Mouse (Mus musculus) frontal cortex, adult (tissue): Measurements from ENCODE around the gene Igfn1.

ENCODE experiments used
- ATAC-seq: cut with Nextera tagmentation; 2 replicates; pipeline ENCODE4 v1.9.2; 2017; ENCODE audit warnings: mild to moderate bottlenecking, moderate library complexity, mixed read lengths; ENCODE audit not compliant: low TSS enrichment

The Igfn1 gene

DNA sequence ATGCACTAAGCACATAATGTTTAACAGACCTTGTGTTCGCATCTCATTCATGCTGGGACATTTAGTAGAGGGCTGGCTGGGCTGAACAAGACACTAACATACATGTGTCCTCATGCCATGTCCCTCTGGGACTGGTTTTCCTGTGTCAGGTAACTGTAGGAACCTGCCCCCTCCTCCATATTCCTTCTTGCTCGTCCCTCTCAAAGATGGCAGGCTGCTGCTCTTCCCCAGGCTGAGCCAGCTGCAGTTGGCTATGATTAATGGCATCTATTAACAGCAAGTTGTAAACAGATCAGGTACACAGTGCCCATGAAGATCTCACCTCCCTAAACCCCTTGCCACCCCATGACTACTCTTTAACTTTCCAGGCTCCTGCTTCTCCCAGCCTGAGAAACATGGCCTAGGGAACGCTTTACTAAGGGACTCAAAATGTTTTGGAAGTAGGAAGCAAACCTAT is at the start of gene Igfn1:
Gene Igfn1 (minus strand): TSS at position 51 of the 457 bp plus-strand sequence.
- ATAC-seq, result no peak

GRCm38 (mm10) chr1:136055771-136056170 is 49.6 kb upstream of the Igfn1 start:
- ATAC-seq, result peak; percentile 81

DNA sequence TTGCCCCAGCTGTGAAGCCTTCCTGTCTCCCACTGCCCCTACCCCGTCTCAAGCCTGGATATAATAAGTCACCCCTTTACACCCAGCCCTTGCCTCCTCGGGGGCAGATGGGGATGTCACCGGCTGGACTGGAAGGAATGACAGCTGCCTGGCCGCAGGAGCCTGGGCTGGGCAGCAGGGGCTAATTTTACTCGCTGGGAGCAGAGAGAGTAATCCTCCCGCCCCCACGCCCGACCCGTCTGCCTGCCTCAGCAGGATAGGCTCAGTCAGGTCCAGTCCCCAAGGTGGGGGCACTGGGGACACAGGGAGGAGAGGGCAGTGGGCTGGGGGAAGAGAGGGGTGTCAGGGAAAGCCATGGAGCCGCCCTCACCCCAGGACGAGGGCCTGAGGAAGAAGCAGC is 46.4 kb upstream of the Igfn1 start, which contains the start of gene Cacna1s:
Gene Cacna1s (plus strand): TSS at position 204 of the 400 bp plus-strand sequence.
- ATAC-seq, result no peak

DNA sequence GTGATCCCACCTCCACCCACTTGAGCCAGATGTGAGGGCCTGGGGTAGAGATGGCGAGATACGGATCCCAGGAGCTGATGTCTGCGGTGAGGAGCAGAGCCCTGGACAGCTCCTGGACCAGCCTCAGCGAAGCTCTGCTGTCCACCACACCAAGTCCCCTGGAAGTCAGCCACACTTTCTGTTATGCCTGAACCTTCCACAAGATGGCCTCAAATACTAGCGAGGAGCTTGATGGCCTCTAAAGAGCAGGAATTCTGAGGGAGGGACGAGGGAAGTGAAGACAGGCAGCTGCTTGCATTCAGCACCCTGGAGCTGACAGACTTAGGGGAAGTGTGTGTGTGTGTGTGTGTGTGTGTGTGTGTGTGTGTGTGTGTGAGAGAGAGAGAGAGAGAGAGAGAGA is 45.3 kb upstream of the Igfn1 start:
- ATAC-seq, result peak; percentile 25

- ATAC-seq, result peak; percentile 5; the same call in 1 of the 2 replicates
Observed at GRCm38 (mm10) chr1:136051013-136051315, 44.8 kb upstream of the Igfn1 start.

- ATAC-seq, result peak; percentile 31; the same call in 1 of the 2 replicates
Observed at GRCm38 (mm10) chr1:136050312-136051012, 44.3 kb upstream of the Igfn1 start, which contains the start of gene Ascl5. Ascl5 (plus strand) TSS chr1:136050804.

DNA sequence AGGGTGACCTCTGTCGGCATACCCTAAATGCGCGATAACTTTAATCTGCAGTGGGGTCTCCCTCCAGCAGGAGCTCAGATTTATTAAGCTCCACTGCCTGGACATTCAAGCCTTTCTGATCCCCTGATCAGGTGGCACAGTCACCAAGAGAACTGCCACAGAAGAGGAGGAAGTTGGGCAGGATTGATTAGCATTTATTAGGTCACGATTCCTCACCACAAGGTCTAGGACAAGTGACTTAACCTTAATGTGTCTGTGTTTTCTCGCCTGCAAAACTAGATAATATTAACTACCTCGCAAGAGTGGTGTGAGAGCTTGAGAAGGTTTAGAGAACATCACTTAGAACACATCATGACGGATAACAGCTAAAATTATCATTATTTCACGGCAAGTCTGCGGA is 41.8 kb upstream of the Igfn1 start:
- ATAC-seq, result no peak

DNA sequence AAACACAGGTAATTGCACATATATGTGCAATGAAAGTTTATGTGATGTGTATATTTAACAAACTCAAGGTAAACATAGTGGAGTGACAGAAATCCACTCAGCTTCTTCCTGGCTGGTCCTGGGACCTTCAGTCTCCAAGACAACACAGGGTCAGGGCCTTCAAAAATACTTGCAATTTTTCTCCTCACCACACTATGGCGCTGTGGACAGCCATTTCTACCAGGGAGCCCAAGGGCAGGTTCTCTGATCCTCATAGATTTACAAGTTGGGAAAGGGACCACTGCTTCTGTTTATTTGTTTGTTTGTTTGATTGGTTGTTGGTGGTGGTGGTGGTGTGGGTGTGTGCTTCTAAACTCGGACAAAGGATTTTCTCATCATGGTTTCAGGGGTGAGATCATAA is 41.3 kb upstream of the Igfn1 start:
- no peak for ATAC-seq

DNA sequence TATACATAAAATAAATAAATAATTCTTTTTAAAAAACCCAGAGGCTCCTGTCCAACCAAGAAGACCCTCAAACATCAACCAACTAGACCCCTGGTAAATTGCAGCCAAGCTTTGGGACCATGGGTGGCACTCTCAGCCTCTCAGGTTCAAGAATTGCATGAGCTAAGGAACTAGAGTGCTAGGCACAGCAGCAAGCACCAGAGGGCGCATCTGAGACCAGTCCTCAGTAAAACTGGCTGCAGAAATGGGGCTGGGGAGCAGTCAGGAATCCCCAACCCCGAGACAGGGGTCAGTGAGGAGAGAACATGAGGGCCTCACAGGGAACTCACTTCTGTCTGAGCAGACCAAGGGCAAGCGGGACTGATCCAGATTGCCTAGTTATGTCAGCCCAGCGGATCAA is 39.6 kb upstream of the Igfn1 start:
- ATAC-seq, result 0 out of 2 replicates have a peak, but pooled peaks have one; percentile 25

DNA sequence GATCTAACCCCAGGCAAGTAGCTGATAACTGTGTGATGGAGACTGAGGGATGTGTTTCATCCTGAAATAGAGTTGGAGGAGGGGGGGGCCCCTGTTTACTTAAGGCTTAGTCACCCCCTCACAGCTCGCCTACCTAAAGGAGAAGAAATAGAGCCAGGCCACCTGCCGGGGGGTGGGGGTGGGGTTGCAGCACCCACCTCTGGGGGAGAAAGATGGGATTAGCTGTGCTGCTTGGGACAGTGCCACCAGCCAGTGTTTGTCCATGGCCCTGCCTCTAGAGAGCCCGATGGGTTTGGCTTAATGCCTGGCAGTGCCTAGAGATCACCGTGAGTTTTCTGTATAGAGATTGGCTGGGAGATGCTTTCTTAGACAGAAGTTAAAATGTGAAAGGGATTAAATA is 34.7 kb upstream of the Igfn1 start:
- ATAC-seq, result peak; percentile 33

GRCm38 (mm10) chr1:136040452-136040851 is 34.3 kb upstream of the Igfn1 start:
- ATAC-seq, result peak; percentile 27

- ATAC-seq, result peak; percentile 45
Observed at GRCm38 (mm10) chr1:136038746-136039538, 32.8 kb upstream of the Igfn1 start.

DNA sequence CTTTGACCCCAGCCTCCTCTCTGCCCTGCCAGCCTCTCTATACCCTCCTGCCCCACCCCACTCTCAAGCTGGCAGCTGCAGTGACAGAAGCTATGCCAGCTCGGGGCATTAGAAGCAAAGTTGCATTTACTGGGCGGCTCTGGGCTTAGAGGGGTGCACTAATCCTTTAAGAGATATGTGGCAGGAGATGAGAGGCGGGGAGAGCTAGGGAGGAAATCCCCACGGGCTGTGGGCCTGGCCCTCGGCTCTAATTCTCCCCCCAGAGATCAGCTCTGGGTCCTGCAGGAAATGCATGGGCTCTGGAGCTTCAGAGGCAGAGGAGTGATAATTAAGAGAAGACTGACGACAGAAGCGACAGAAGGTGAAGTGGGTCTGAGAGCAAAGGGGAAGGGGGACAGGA is 26.8 kb upstream of the Igfn1 start:
- ATAC-seq, result no peak

DNA sequence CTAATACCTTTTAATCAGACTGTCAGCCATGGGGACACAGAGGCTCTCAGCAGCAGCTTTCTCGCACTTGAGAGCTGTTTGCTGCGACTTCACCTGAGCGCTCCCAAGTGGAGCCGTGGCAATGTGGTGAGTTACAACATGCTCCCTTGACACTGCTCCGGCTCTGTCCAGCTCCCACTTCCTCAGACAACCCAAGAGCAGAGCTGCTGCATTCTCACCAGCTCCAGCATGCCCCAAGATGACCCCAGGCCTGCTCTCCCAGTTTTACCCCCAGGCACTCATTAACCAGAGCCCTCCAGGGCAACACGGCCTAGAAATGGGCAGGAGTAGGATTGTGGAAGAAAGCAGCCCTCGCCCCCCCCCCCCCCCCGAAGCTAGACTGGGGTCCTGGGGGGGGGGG is 25.6 kb upstream of the Igfn1 start:
- no peak for ATAC-seq

- ATAC-seq, result no peak
Observed at GRCm38 (mm10) chr1:136030201-136030600, 24.1 kb upstream of the Igfn1 start.

GRCm38 (mm10) chr1:136018390-136019189 is 12.4 kb upstream of the Igfn1 start:
- 0 out of 2 replicates have a peak, but pooled peaks have one; percentile 11 for ATAC-seq

GRCm38 (mm10) chr1:136017907-136018313 is 11.8 kb upstream of the Igfn1 start:
- peak; percentile 100 for ATAC-seq

- 0 out of 2 replicates have a peak, but pooled peaks have one; percentile 6 for ATAC-seq
Observed at GRCm38 (mm10) chr1:136017307-136017706, 11.2 kb upstream of the Igfn1 start.

DNA sequence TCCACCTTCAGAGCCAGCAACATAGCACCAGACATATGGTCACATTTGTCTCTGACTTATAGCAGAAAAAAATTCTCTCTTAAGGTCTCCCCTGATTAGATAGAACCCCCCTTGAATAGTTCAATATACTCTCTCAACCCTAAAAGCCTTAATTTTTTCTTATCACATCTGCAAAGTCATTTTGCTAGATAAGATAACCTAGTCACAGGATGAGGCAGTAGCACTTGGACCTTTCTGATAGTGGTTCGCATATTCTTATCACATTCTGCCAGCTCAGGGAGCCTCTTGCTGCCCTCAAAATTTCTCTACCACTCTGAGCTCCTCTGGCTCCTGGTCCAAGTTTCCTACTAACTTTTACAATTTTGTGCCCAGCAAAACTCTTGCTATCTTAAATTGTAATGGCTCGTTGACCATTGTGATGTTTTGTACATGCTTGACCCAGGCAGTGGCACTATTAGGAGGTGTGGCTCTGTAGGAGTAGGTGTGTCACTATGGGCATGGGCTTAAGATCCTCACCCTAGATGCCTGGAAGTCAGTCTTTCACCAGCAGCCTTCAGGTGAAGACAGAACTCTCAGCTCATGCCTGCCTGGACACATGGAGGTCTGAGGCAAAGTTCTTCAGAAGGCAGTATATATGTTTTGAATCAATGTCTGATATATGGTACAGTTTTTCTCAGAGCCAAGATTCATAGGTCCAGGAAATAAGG is 8.8 kb upstream of the Igfn1 start:
- no peak for ATAC-seq

GRCm38 (mm10) chr1:136013513-136013912 is 7.4 kb upstream of the Igfn1 start:
- no peak for ATAC-seq

- no peak for ATAC-seq
Observed at GRCm38 (mm10) chr1:136010247-136010646, 4.1 kb upstream of the Igfn1 start.
